Mouse (Mus musculus): ENCODE measurements around the gene Glg1. TPM values are rescaled to one million over a fixed set of nuclear protein-coding genes. Genes with fewer than 3 reads are reported as not detected.
"Not testable (repeated sequence)": the region's sequence is repeated elsewhere in the genome, so short reads cannot be mapped to it uniquely, and the experiment has no call there.

The Glg1 gene
- polyA plus RNA-seq, 1 experiment from 2014 or later = 76.7 TPM

DNA sequence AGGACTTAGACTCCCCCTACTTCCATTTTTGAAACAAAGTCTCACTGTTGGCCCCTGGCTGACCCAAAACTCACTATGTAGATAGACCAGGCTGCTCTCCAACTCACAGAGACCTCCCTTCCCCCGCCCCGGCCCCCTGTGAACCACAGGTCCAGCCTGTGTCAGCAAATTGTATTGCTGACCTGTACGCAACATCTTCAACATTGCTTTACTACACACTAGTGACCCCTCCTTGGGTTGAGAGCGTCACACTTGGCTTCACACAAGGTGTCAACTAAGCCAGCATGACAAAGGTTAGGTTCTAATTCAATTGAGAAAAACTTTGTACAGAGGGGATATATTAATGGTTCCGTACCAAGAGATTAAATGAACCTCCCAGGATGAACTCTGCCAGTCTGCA is 1.2 kb upstream of the Glg1 start:
- Histone ChIP-seq H3K4me3 (ENCODE audit: low read depth, low read length) (no peak overlapping the region), H3K9me3 (ENCODE audit: control insufficient read depth, low read length) (no peaks in the 10 kb centered on the region), H3K36me3 (ENCODE audit: control insufficient read depth, insufficient read depth, low read length) (no peaks in the 10 kb centered on the region; the same call in 1 of the 2 replicates), H3K27ac (ENCODE audit: low read depth, low read length) (no peak overlapping the region), H3K4me1 (replicated peaks; ENCODE audit: control insufficient read depth, insufficient read depth, low read length) (no peaks in the 10 kb centered on the region), H3K4me2 (ENCODE audit: low read depth, low read length, severe bottlenecking) (no peak overlapping the region), H3K27me3 (ENCODE audit: control insufficient read depth, insufficient read depth, low read length) (no peaks in the 10 kb centered on the region), H3K9ac (ENCODE audit: low read length) (no peak overlapping the region)
- DNase-seq (ENCODE audit: low spot score) (no peak), ATAC-seq (replicated peaks; ENCODE audit: low FRiP score) (no peak)
- WGBS = 96% methylated on average over 5 of the region's 5 CpGs

- Histone ChIP-seq H3K4me2 (ENCODE audit: low read depth, low read length, severe bottlenecking) (peak overlapping the region; percentile 47), H3K9ac (ENCODE audit: low read length) (peak overlapping the region; percentile 96), H3K4me3 (ENCODE audit: low read depth, low read length) (peak overlapping the region; percentile 92), H3K36me3 (ENCODE audit: control insufficient read depth, insufficient read depth, low read length) (no peaks in the 10 kb centered on the region; the same call in 1 of the 2 replicates), H3K27ac (ENCODE audit: low read depth, low read length) (no peak overlapping the region; the same call in 1 of the 2 replicates), H3K4me1 (replicated peaks; ENCODE audit: control insufficient read depth, insufficient read depth, low read length) (no peaks in the 10 kb centered on the region), H3K9me3 (ENCODE audit: control insufficient read depth, low read length) (no peaks in the 10 kb centered on the region), H3K27me3 (ENCODE audit: control insufficient read depth, insufficient read depth, low read length) (no peaks in the 10 kb centered on the region)
- no peak; the same call in 1 of the 2 replicates for ATAC-seq (replicated peaks; ENCODE audit: low FRiP score)
- 12% methylated on average over 13 of the region's 13 CpGs for WGBS
- no peak for DNase-seq (ENCODE audit: low spot score)
Observed at GRCm38 (mm10) chr8:111259408-111259741, 359 bp upstream of the Glg1 start.

GRCm38 (mm10) chr8:111258010-111258630 is 896 bp downstream of the Glg1 start:
- no peaks in the 10 kb centered on the region for H3K27me3 ChIP-seq (ENCODE audit: control insufficient read depth, insufficient read depth, low read length)
- H3K9ac ChIP-seq (ENCODE audit: low read length) = peak overlapping the region; percentile 96
- H3K36me3 ChIP-seq (ENCODE audit: control insufficient read depth, insufficient read depth, low read length) = no peaks in the 10 kb centered on the region; the same call in 1 of the 2 replicates
- DNase-seq (ENCODE audit: low spot score) (no peak), ATAC-seq (replicated peaks; ENCODE audit: low FRiP score) (peak; percentile 70)
- WGBS = 1% methylated on average over 26 of the region's 26 CpGs
- no peaks in the 10 kb centered on the region for H3K9me3 ChIP-seq (ENCODE audit: control insufficient read depth, low read length)
- H3K27ac ChIP-seq (ENCODE audit: low read depth, low read length) = peak overlapping the region; percentile 92
- peak overlapping the region; percentile 47 for H3K4me2 ChIP-seq (ENCODE audit: low read depth, low read length, severe bottlenecking)
- H3K4me1 ChIP-seq (replicated peaks; ENCODE audit: control insufficient read depth, insufficient read depth, low read length) = no peaks in the 10 kb centered on the region
- H3K4me3 ChIP-seq (ENCODE audit: low read depth, low read length) = peak overlapping the region; percentile 92

- whole genome bisulfite sequencing = 90% methylated on average over 4 of the region's 4 CpGs
- DNase-seq (ENCODE audit: low spot score) = no peak
Observed at GRCm38 (mm10) chr8:111252487-111253112, 6.4 kb downstream of the Glg1 start.

GRCm38 (mm10) chr8:111250111-111250510 is 8.9 kb downstream of the Glg1 start:
- DNase-seq (ENCODE audit: low spot score) = no peak
- WGBS = 81% methylated on average over 2 of the region's 2 CpGs
- H3K4me3 ChIP-seq (ENCODE audit: low read depth, low read length) = no peak overlapping the region

More at GRCm38 (mm10) chr8:111252487-111253112, 6.4 kb downstream of the Glg1 start:
- Histone ChIP-seq H3K9ac (ENCODE audit: low read length) (no peak overlapping the region), H3K9me3 (ENCODE audit: control insufficient read depth, low read length) (no peaks in the 10 kb centered on the region), H3K4me2 (ENCODE audit: low read depth, low read length, severe bottlenecking) (no peak overlapping the region), H3K4me1 (replicated peaks; ENCODE audit: control insufficient read depth, insufficient read depth, low read length) (no peaks in the 10 kb centered on the region), H3K4me3 (ENCODE audit: low read depth, low read length) (no peak overlapping the region), H3K36me3 (ENCODE audit: control insufficient read depth, insufficient read depth, low read length) (no peaks in the 10 kb centered on the region; the same call in 1 of the 2 replicates), H3K27me3 (ENCODE audit: control insufficient read depth, insufficient read depth, low read length) (no peaks in the 10 kb centered on the region), H3K27ac (ENCODE audit: low read depth, low read length) (no peak overlapping the region)
- no peak for ATAC-seq (replicated peaks; ENCODE audit: low FRiP score)

GRCm38 (mm10) chr8:111248136-111248535 is 10.9 kb downstream of the Glg1 start:
- Histone ChIP-seq H3K4me1 (replicated peaks; ENCODE audit: control insufficient read depth, insufficient read depth, low read length) (no peaks in the 10 kb centered on the region), H3K9me3 (ENCODE audit: control insufficient read depth, low read length) (no peaks in the 10 kb centered on the region), H3K4me2 (ENCODE audit: low read depth, low read length, severe bottlenecking) (no peak overlapping the region), H3K9ac (ENCODE audit: low read length) (no peak overlapping the region), H3K27me3 (ENCODE audit: control insufficient read depth, insufficient read depth, low read length) (no peaks in the 10 kb centered on the region), H3K36me3 (ENCODE audit: control insufficient read depth, insufficient read depth, low read length) (no peaks in the 10 kb centered on the region), H3K4me3 (ENCODE audit: low read depth, low read length) (no peak overlapping the region), H3K27ac (ENCODE audit: low read depth, low read length) (no peak overlapping the region)
- no peak for ATAC-seq (replicated peaks; ENCODE audit: low FRiP score)
- DNase-seq (ENCODE audit: low spot score) = no peak

More at GRCm38 (mm10) chr8:111250111-111250510, 8.9 kb downstream of the Glg1 start:
- Histone ChIP-seq H3K36me3 (ENCODE audit: control insufficient read depth, insufficient read depth, low read length) (no peaks in the 10 kb centered on the region), H3K27me3 (ENCODE audit: control insufficient read depth, insufficient read depth, low read length) (no peaks in the 10 kb centered on the region), H3K9ac (ENCODE audit: low read length) (no peak overlapping the region), H3K27ac (ENCODE audit: low read depth, low read length) (no peak overlapping the region), H3K9me3 (ENCODE audit: control insufficient read depth, low read length) (no peaks in the 10 kb centered on the region), H3K4me1 (replicated peaks; ENCODE audit: control insufficient read depth, insufficient read depth, low read length) (no peaks in the 10 kb centered on the region), H3K4me2 (ENCODE audit: low read depth, low read length, severe bottlenecking) (no peak overlapping the region)
- ATAC-seq (replicated peaks; ENCODE audit: low FRiP score) = no peak

GRCm38 (mm10) chr8:111246864-111247263 is 12.2 kb downstream of the Glg1 start:
- not testable (repeated sequence) for H3K9ac ChIP-seq (ENCODE audit: low read length); H3K27me3 ChIP-seq (ENCODE audit: control insufficient read depth, insufficient read depth, low read length); H3K27ac ChIP-seq (ENCODE audit: low read depth, low read length); H3K4me3 ChIP-seq (ENCODE audit: low read depth, low read length); H3K4me1 ChIP-seq (replicated peaks; ENCODE audit: control insufficient read depth, insufficient read depth, low read length); DNase-seq (ENCODE audit: low spot score); H3K9me3 ChIP-seq (ENCODE audit: control insufficient read depth, low read length); ATAC-seq (replicated peaks; ENCODE audit: low FRiP score); H3K4me2 ChIP-seq (ENCODE audit: low read depth, low read length, severe bottlenecking); H3K36me3 ChIP-seq (ENCODE audit: control insufficient read depth, insufficient read depth, low read length)
- 88% methylated on average over 1 of the region's 1 CpGs for WGBS

- DNase-seq (ENCODE audit: low spot score) (no peak), ATAC-seq (replicated peaks; ENCODE audit: low FRiP score) (no peak)
- no peaks in the 10 kb centered on the region for H3K9me3 ChIP-seq (ENCODE audit: control insufficient read depth, low read length)
Observed at GRCm38 (mm10) chr8:111246287-111246830, 12.7 kb downstream of the Glg1 start.

More at GRCm38 (mm10) chr8:111246287-111246830, 12.7 kb downstream of the Glg1 start:
- no peaks in the 10 kb centered on the region for H3K36me3 ChIP-seq (ENCODE audit: control insufficient read depth, insufficient read depth, low read length)
- H3K4me2 ChIP-seq (ENCODE audit: low read depth, low read length, severe bottlenecking) = no peak overlapping the region
- no peak overlapping the region for H3K9ac ChIP-seq (ENCODE audit: low read length)
- WGBS = 92% methylated on average over 4 of the region's 4 CpGs
- H3K4me3 ChIP-seq (ENCODE audit: low read depth, low read length) = no peak overlapping the region
- no peaks in the 10 kb centered on the region for H3K27me3 ChIP-seq (ENCODE audit: control insufficient read depth, insufficient read depth, low read length)
- H3K4me1 ChIP-seq (replicated peaks; ENCODE audit: control insufficient read depth, insufficient read depth, low read length) = no peaks in the 10 kb centered on the region
- H3K27ac ChIP-seq (ENCODE audit: low read depth, low read length) = no peak overlapping the region
